Mouse (Mus musculus): Measurements from ENCODE around the gene Fam227a.
"Not testable (repeated sequence)": the region's sequence is repeated elsewhere in the genome, so short reads cannot be mapped to it uniquely, and the experiment has no call there.

Fam227a gene

DNA sequence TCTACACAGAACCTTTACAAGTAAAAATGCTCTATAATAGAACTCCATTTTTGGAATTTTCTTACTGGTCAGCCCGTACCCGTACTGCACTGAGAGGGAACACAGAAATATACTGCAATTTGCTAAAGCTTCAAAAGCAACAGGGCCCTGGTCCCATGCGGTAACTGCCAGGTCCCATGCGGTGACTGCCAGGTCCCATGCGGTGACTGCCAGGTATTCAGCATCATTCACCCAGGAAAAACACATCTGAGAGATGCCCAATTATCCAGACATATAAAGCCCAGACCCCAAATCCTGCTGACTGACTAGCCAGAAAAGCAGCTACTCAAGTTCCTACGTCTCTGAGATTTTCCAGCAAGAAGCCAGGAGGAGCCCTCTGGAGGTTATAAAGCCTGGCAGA is 25.9 kb upstream of the Fam227a start:
- DNase-seq (ENCODE audit: low read depth, low spot score), result no peak

DNA sequence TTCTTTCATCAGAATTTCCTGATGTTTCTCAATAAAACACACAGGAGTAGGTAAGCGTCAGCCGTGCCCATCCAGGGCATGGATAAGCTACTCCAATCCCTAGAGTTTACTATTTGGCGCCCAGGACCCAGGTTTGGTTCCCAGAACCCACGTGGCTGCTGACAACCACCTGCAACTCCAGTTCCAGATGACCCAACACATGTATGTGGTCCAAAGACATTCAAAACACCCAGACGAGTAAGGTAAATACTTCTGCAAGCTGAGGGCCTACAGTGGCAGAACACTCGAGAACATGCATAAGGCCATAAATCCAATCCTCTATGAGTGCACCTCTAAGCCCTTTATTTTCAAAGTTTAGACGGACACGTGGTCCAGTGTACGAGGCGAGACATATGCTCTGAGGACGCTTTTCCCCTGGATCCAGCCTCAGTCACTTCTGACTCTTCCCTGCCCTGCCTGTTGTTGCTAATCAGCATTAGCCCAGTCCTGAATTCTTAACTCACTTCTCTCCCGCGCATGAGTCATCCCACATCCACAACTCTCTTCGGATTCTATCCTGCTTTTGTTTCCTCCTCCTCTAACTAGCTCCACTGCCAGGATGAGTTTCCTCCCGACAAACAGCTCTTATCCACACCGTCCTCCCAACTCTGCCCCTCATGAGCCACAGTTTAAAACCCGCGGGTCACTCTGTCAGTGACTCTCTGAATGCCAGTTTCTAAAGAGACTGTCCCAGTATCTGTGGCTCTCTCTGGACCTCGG is 25.1 kb upstream of the Fam227a start:
- DNase-seq (ENCODE audit: low read depth, low spot score), result no peak

DNA sequence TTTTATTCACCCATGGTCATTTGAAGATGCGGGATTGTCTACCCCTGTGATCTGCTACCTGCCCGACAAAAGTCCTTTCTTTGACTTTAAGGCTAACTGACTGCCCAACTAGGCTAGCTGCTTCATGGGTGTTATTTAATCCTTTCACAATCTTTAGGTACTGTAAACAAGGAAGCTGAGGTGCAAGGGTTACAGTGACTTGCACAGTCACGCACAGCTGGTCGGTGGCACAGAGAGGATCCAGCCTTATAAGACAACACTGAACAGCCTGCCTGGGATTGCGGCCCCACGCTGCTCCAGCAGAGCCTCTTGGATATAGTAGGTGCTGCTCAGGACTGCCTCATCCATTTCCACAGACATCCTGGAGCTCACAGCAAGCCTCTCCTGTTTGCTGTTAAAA is 24.4 kb upstream of the Fam227a start:
- DNase-seq (ENCODE audit: low read depth, low spot score), result no peak

DNA sequence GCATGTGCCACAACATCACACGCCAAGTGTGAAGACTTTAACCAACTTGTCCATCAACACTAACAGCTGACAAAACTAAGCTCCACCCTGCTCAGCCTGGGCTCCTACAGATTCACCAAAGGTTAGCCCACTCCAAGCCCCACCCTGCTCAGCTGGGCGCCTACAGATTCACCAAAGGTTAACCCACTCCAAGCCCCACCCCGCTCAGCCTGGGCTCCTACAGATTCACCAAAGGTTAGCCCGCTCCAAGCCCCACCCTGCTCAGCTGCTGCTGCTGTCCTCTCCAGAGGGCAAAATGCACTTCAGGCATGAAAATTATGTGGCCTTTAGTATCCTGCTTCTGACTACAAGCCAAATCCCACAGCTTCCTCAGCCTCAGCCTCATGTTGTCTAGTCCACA is 23.2 kb upstream of the Fam227a start:
- no peak for DNase-seq (ENCODE audit: low read depth, low spot score)

DNA sequence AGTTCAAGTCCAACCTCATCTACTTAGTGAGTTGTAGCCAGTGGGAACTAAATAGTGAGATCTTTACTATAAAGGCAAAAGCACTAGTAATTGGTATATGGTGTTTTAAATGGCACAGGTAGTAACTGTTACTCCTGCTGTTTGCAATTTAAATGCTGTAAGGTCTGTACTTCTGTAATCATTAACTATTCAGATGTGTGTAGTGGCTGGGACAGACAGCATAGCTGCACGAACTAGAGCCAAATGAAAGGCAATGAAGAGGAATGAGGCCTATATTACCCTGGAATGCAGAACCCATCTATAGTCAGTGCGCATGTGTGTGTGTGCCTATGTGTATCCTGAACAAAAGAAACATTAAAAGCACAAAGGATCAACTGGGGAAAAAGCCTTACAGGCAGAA is 19.2 kb upstream of the Fam227a start:
- DNase-seq (ENCODE audit: low read depth, low spot score), result no peak

DNA sequence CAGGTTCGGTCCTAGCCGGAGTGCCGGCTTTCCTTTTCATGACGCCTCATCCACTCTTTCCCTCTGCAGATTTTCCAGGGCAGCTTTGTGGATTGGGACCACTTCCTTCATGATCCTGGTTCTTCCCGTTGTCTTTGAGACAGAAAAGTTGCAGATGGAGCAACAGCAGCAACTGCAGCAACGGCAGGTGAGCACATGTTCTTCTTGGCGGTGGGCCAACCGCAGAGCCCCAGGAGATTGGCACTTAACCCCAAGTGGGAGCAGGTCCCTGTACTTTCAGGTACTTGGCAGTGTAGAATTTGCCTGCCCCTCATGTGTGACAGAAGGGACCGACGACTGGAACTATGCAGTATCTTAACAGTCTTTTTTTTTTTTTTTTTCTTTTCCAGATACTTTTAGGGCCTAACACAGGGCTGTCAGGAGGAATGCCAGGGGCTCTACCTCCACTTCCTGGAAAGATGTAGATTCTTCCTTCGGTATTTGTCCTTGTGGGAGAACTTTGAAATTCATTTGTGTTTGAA is 13.1 kb upstream of the Fam227a start:
- not testable (repeated sequence) for DNase-seq (ENCODE audit: low read depth, low spot score)

DNA sequence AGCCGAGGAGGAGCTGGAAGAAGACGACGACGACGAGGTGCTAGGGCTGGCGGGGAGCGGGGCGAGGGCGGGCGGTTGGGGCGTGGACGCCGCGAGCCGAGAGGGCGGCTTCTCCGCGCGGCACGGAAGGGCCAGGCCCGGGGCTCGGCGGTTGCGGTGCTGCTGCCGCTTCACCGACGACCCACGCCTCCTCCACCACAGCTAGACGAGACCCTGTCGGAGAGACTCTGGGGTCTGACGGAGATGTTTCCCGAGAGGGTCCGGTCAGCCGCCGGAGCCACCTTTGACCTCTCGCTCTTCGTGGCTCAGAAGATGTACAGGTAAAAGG is 12.2 kb upstream of the Fam227a start:
- DNase-seq (ENCODE audit: low read depth, low spot score), result no peak

DNA sequence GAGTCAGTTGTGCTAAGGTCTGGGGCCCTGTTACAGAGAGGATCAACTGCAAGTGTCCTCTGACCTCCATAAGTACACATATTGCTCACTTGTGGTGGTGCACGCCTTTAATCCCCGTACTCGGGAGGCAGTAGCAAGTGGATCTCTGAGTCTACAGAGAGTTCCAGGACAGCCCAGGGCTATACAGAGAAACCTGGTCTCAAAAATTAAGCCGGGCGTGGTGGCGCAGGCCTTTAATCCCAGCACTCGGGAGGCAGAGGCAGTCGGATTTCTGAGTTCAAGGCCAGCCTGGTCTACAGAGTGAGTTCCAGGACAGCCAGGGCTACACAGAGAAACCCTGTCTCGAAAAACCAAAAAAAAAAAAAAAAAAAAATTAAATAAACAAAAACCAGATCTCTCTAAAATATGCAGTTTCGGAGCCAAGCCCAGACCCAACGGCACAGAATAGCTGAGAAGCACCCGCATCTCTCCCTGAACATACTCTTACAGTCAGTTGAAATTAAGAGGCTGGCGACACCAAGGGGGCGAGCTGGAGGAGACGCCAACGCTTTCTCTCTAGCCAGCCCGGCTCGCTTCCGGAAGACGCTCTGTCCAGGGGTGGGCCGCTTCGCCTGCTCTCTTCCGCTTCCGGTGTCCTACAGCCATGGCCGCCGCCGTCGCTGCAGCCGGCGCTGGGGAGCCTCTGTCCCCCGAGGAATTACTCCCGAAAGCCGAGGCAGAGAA is 11.7 kb upstream of the Fam227a start, which contains the start of gene Tomm22:
TSS of gene Tomm22 (plus strand) at position 613 of the 723 bp plus-strand sequence.
- DNase-seq (ENCODE audit: low read depth, low spot score), result peak; percentile 76

DNA sequence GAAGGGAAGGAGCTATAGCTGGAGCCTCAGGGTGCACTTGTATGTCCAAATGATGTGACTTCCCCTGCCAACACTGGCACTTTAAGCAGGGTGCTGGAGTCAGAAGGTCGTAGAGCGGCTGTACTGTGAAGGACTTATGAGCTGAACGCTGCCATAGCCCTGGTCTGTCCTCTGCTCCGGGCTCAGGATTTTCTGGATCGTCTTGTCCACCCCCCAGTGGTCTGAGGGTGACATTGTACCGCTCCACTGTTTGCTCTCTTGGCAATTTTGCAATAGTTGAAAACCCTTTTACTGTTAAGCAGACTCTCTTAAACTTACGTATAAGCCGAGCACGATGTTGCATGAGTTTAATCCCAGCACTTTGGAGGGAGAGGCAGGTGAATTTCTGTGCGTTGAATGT is 10.4 kb upstream of the Fam227a start:
- DNase-seq (ENCODE audit: low read depth, low spot score), result no peak

DNA sequence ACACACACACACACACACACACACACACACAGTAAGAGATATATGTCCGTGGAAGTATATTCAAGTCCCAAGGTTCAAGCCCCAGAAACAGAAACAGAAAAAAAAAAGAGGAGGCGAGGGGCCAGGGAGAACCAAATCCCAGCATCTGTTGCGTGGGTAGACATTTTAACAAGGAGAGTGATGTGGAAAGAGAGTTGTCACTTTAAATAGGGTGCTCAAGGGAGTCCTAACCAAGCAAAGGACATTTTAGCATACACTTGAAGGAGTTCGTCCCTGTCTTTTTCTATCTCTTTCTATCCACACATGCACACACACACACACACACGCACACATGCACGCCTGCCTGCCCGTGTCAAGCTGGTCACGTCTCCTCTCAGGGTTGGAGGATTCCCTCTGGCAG is 5.9 kb upstream of the Fam227a start:
- no peak for DNase-seq (ENCODE audit: low read depth, low spot score)

DNA sequence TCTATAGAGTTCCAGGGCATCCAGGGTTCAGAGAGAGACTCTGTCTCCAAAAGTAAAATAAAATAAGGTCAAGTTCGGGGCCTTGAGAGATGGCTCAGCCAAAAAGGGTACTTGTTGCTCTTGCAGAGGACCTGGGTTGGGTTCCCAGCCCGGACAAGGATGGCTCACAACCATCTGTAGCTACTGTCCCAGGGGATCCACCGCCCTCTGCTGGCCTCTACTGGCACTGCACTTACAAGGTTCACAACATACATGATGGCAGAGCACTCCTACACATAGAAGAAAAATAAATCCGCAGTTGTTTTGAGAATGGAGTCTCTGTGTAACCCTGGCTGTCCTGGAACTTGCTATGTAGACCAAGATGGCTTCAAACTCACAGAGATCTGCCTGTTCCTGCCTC is 3.1 kb upstream of the Fam227a start:
- DNase-seq (ENCODE audit: low read depth, low spot score), result no peak

DNA sequence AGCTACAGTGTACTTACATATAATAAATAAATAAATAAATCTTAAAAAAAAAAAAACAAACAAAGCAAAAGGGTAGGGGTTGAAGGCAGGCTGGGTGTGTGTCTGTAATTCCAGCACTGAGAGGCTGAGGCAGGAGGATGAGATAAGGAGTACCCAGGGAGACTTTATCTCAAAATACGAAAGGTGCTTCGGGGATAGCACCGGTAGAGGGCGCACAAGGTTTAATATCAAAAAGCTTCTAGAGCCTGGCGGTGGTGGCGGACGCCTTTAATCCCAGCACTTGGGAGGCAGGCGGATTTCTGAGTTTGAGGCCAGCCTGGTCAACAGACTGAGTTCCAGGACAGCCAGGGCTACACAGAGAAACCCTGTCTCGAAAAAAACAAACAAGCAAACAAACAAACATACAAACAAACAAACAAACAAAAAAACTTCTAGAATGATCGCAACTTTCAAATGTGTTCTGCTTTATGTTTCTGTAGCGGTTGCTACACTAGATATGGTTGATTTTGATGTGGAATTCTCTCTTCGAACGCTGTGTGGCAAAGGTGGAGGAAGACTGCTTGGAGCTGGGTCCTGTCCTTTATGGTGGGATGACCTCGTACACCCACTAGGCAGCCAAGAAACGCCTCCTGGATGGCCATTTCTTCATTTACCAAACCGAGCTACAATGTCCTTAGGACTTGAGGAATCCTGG is 772 bp downstream of the Fam227a start:
- peak; percentile 93 for DNase-seq (ENCODE audit: low read depth, low spot score)

DNA sequence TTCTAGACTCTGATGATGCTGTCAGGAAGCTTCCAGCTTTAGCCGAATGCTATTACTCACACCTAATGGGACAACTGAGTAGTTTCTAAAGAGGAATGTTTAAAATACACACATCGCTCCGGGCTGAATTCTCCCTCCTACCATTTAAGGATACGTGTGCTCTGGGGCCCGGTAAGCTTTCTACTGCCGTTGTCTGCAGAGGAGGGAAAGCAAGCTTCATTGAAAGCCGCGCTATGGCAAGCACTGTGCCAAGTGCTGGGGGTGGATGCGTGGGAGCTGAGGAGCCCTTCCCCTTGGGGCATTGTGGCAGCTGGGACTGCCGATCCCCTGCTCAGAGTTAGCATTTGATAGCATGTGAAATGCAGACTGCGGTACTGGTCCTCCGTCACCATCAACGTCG is 2.3 kb downstream of the Fam227a start:
- no peak for DNase-seq (ENCODE audit: low read depth, low spot score)

DNA sequence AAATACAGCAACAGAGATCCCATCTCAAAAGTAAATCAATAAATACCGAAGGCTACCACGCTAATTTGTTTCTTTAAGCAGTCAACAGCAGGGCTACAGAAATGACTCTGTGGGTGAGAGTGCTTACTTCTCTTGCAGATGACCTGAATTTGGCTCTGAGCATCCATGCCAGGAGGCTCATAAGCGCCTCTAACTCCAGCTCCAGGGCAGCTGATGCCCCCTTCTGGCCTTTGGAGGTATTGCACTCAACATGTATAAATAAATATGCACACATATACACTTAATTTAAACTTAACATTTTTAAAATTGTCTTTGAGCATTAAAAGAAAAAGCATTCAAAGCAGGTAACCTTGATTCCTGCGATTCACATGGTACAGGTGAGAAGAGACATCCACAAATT is 7.3 kb downstream of the Fam227a start:
- DNase-seq (ENCODE audit: low read depth, low spot score), result peak; percentile 43

DNA sequence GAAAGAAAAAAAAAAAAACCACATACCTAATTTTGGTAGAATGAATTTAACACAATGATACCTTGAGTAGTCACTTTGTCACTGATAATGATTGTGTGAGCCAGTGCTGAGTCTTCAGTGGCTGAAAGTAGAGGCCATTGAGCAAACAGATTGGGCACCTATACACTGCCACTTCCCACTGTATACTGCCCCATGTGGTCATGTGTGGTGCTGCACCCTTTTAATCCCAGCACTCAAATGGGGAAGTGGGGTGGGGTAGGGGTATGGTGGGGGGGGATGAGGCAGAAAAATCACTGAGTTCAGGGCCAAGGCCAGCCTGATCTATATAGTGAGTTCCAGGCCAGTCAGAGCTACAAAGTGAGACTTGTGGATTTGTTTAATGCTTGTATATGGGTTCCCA is 8.2 kb downstream of the Fam227a start:
- peak; percentile 37 for DNase-seq (ENCODE audit: low read depth, low spot score)

DNA sequence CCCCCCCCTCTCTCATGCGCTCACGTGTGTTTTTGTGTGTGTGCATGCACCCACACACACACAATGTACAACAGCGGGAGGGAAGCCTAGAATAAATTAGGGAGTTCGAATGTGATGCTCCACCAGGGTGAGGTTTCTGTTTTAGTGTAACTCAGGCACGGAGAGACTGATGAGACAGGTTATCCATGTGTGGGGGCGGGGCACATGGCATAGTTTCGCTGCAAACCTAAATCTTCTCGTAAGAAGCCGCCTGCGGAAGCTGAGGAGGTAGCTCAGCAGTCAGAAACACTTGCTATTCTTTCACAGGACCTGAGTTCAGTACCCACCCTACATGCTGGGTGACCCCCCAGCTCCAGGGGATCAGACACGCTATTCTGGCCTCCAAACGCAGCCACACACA is 10.6 kb downstream of the Fam227a start:
- DNase-seq (ENCODE audit: low read depth, low spot score), result no peak

DNA sequence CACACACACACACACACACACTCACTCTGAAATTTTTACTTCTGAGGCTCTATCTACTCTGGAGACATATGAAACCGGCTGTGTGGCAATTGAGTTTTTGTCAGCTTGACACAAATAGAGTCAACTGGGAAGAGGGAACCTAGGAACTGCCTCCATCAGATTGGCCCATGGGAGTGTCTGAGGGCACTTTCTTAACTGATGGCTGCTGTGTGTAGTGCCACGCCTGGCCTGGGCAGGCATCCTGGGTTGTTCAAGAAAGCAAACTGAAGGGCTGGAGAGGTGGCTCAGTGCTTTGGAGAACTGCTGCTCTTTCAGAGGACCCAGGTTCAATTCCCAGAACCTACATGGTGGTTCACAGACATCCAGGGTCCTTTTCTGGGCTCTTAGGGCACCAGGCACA is 13.3 kb downstream of the Fam227a start:
- no peak for DNase-seq (ENCODE audit: low read depth, low spot score)

DNA sequence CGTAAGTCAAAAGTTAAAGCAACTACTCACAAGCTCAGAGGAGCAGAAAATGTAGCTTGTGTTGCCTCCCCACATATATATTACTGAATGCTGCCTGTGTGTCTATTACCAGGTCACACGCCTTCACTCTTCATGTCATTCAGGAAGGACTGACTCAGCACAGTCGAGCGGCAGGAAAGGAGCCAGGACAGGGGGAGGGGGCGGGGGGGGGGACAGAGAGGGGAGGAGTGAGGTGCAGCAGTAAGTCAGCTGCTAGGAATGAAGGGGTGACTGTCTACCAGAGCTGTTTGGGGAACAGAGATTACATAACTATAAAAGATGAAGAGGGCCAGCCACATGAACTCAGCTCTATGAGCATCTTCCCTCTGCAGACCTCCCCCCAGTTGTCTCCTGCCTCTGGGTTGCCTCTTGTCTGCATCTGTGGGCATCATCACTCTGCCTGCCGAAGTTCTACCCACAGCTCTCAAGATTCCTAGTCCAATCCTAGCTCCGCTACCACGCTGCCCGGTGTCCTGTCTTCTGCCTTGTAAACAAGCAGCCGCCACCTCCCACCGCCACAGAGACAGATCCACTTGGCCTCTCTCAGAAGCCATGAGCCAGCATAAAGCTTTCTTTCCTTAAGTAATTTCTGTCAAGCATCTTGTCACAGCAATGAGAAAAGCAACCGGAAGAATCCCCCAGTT is 17.5 kb downstream of the Fam227a start:
- no peak for DNase-seq (ENCODE audit: low read depth, low spot score)

DNA sequence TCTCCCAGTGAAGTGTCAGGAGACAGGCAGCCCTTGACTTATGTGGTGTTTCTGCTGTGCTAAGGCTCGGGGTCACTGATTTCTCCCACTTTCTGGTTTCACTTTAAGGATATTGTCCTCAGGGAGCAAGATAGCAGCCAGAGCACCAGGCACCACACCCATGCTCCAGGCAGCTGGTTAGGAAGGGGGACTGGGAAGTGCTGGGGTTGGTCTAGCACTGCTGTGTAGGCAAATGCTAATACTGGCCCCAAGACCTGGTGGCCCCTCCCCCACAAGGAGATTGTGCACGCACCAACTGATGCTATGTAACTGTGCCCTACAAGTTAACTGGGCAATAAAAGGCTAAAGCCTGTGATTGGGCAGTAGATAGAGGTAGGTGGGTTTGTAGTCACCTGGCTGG is 28.3 kb downstream of the Fam227a start:
- no peak for DNase-seq (ENCODE audit: low read depth, low spot score)

DNA sequence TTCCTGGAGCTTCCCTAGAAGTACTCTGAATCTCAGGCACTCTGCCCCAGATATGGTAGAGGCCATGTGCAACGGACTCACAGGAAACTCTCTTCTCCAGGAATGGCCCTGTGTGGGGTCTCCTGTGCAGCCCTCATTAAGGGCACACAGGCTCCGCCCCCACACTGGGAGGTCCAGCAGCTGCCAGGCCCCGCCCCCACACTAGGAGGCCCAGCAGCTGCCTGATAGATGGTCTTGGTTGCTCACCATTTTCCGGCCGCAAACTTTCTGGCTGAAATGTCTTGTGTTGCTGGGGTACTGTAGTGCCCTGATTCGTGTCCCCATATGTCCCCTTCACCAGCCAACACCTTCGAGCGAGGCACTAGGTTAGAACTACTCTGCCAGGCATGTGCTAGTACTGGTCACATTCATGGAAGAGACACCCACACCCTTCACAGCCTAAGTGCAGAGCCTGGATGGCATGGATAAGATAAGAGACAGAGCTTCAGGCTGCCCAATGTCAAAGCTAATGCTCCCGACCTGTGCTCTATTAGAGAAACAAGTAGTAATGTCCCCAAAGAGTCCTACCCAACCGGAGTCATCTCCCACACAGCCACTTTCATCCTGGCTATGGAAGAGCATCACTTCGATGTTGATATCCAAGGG is 38.9 kb downstream of the Fam227a start:
- no peak for DNase-seq (ENCODE audit: low read depth, low spot score)

DNA sequence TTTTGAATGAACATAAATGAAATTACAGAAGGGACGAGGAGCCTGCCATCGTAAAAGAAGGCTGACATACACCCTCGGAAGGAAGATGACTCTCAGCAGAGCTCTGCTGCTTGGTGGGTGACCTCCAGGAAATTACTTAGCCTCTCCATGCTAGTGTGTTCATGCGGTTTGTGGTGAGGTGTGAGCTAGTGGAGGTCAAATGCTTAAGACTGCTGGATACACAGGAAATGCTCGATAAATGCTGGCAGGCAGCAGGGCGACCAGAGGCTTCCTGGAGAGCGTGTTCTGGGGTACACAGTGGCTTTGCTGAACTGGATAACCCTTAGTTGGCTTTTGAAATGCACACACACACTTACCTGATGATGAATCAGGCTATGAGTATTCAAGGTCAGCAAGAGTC is 40.3 kb downstream of the Fam227a start:
- DNase-seq (ENCODE audit: low read depth, low spot score), result no peak

DNA sequence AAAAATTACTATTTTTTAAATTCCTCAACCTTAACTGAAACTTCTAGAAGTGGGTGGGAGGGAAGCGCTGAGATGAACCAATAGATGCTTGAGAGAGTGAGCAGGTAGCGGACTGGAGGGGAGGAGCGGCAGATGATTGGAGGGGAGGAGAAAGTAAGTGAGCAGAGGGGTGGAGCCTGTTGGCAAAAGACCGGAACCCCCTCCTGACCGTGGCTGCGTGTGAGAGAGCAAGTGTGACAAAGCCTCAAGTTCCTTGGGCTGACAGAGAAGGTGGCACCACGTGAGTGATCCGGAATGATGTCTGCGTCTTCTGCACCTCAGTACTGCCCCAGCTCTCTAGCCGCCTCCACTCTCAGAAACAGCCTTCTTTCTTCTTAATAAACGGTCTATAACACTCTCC is 41.6 kb downstream of the Fam227a start:
- no peak for DNase-seq (ENCODE audit: low read depth, low spot score)
